ENCODE assay signal across 10 mouse cellular contexts in the genomic region with DNA sequence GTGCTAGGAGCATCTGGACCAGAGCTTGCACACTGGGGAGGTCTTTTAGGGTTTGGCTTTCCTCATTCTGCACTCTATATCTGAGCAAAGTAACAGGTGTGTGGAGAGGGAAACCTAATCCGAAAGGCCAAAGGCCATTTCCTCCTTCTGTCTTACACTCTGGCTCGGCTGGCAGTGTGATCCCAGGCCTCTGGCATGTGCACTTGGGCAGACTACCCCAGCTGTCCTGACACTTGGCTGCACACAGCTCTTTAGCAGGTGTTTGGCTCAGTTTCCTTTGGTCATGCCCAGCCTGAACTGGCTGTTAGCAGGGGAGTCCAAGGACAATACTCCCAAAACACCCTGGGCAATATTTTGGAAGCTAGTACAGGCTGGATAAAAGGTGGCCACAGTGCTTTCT. TPM values are rescaled to one million over a fixed set of nuclear protein-coding genes. Genes with fewer than 3 reads are reported as not detected.
DNase-seq lines count a peak whose midpoint lies in the region; ATAC-seq and TF ChIP-seq lines count a peak whose summit lies in the region.
"Had no signal": no experiment of that assay in that cellular context is flagged by ENCODE, and none has a peak within 500 bp of the region (broad histone marks: within the 10 kb centered on the region; RNA-seq: fewer than 3 reads in every experiment).

No protein-coding gene starts in this region.

- TF ChIP-seq POLR2A in lung, adult 2 months (IDR thresholded peaks at IDR 0.05; ENCODE audit: borderline replicate concordance, extremely low read depth, low read depth, low read length), result no peak

- no peak for DNase-seq in embryonic facial prominence, embryonic 10.5 days (ENCODE audit: low spot score)
- DNase-seq in midbrain, embryonic 11.5 days (ENCODE audit: low spot score, missing footprints), result no peak
- no peak for DNase-seq in midbrain, embryonic 10.5 days (ENCODE audit: low spot score)
- peak; percentile 74 to 77 for DNase-seq in heart, postnatal 10 days
- DNase-seq in urinary bladder, adult 2 months (ENCODE audit: low spot score), result no peak
- DNase-seq in lung, adult 2 months, result no peak
- DNase-seq: right cerebral cortex, adult 18-20 months had no signal

- H3K9me3 ChIP-seq in embryonic facial prominence, embryonic 12.5 days, result no peaks in the 10 kb centered on the region
- H3K9me3 ChIP-seq in embryonic facial prominence, embryonic 10.5 days, result no peaks in the 10 kb centered on the region
- H3K9me3 ChIP-seq in midbrain, embryonic 11.5 days (ENCODE audit: control insufficient read depth, low read length), result no peaks in the 10 kb centered on the region
- H3K9me3 ChIP-seq in midbrain, embryonic 10.5 days (replicated peaks), result no peaks in the 10 kb centered on the region
- no peaks in the 10 kb centered on the region for H3K9me3 ChIP-seq in limb, embryonic 12.5 days
- H3K9me3 ChIP-seq: liver, embryonic 15.5 days had no signal

- intact Hi-C loops in heart, postnatal 10 days (cut with DNase I), result loop anchor here (5.0 kb wide), 2 partner anchors 40 to 45 kb away; no protein-coding TSS in a partner anchor

- H3K27me3 ChIP-seq in embryonic facial prominence, embryonic 12.5 days, result no peaks in the 10 kb centered on the region
- no peaks in the 10 kb centered on the region for H3K27me3 ChIP-seq in embryonic facial prominence, embryonic 10.5 days (replicated peaks; ENCODE audit: low read depth, poor library complexity, severe bottlenecking)
- no peaks in the 10 kb centered on the region for H3K27me3 ChIP-seq in midbrain, embryonic 11.5 days (ENCODE audit: control insufficient read depth, insufficient read depth, low read length)
- H3K27me3 ChIP-seq in midbrain, embryonic 10.5 days (ENCODE audit: low read depth, poor library complexity, severe bottlenecking), result no peaks in the 10 kb centered on the region
- no peaks in the 10 kb centered on the region for H3K27me3 ChIP-seq in limb, embryonic 12.5 days
- H3K27me3 ChIP-seq: liver, embryonic 15.5 days had no signal

- peak; percentile 67; the same call in 1 of the 2 replicates for ATAC-seq in embryonic facial prominence, embryonic 12.5 days (ENCODE audit: insufficient number of reproducible peaks, insufficient read depth, low FRiP score, low TSS enrichment)
- peak; percentile 22; the same call in 1 of the 2 replicates for ATAC-seq in midbrain, embryonic 11.5 days (ENCODE audit: low FRiP score)
- peak; percentile 63; the same call in 1 of the 2 replicates for ATAC-seq in limb, embryonic 12.5 days (ENCODE audit: insufficient number of reproducible peaks, insufficient read depth, low FRiP score, low TSS enrichment, low read depth)

- no peak overlapping the region for H3K9ac ChIP-seq in embryonic facial prominence, embryonic 12.5 days
- no peak overlapping the region for H3K9ac ChIP-seq in midbrain, embryonic 11.5 days (ENCODE audit: low read length)
- no peak overlapping the region for H3K9ac ChIP-seq in limb, embryonic 12.5 days (replicated peaks)
- H3K9ac ChIP-seq: liver, embryonic 15.5 days had no signal

- 50% methylated on average over 2 of the region's 2 CpGs for WGBS in embryonic facial prominence, embryonic 12.5 days
- 54% methylated on average over 2 of the region's 2 CpGs for WGBS in embryonic facial prominence, embryonic 10.5 days
- WGBS in midbrain, embryonic 11.5 days, result 63% methylated on average over 2 of the region's 2 CpGs
- WGBS in midbrain, embryonic 10.5 days, result 77% methylated on average over 2 of the region's 2 CpGs
- 47% methylated on average over 2 of the region's 2 CpGs for WGBS in limb, embryonic 12.5 days
- 36% methylated on average over 2 of the region's 2 CpGs for WGBS in lung, adult 2 months

- no peak overlapping the region for H3K27ac ChIP-seq in embryonic facial prominence, embryonic 12.5 days
- no peak overlapping the region for H3K27ac ChIP-seq in embryonic facial prominence, embryonic 10.5 days (replicated peaks)
- H3K27ac ChIP-seq in midbrain, embryonic 11.5 days (ENCODE audit: low read depth, low read length), result no peak overlapping the region
- H3K27ac ChIP-seq in midbrain, embryonic 10.5 days (replicated peaks), result no peak overlapping the region
- H3K27ac ChIP-seq in limb, embryonic 12.5 days, result no peak overlapping the region
- H3K27ac ChIP-seq: liver, embryonic 15.5 days had no signal

- H3K4me2 ChIP-seq in embryonic facial prominence, embryonic 12.5 days (replicated peaks), result no peak overlapping the region
- H3K4me2 ChIP-seq in midbrain, embryonic 11.5 days, result no peak overlapping the region
- no peak overlapping the region for H3K4me2 ChIP-seq in limb, embryonic 12.5 days
- H3K4me2 ChIP-seq: liver, embryonic 15.5 days had no signal

- peaks cover 45% of the 10 kb centered on the region for H3K36me3 ChIP-seq in embryonic facial prominence, embryonic 12.5 days
- peaks cover 79% of the 10 kb centered on the region for H3K36me3 ChIP-seq in embryonic facial prominence, embryonic 10.5 days (replicated peaks)
- H3K36me3 ChIP-seq in midbrain, embryonic 11.5 days (ENCODE audit: control insufficient read depth, insufficient read depth, low read length), result no peaks in the 10 kb centered on the region
- peaks cover 57% of the 10 kb centered on the region for H3K36me3 ChIP-seq in midbrain, embryonic 10.5 days
- peaks cover 78% of the 10 kb centered on the region for H3K36me3 ChIP-seq in limb, embryonic 12.5 days

- no peaks in the 10 kb centered on the region for H3K4me1 ChIP-seq in embryonic facial prominence, embryonic 12.5 days
- H3K4me1 ChIP-seq in embryonic facial prominence, embryonic 10.5 days, result peaks cover 4% of the 10 kb centered on the region
- peaks cover 6% of the 10 kb centered on the region; the same call in 1 of the 2 replicates for H3K4me1 ChIP-seq in midbrain, embryonic 11.5 days (ENCODE audit: control insufficient read depth, insufficient read depth, low read length)
- peaks cover 5% of the 10 kb centered on the region for H3K4me1 ChIP-seq in midbrain, embryonic 10.5 days
- 0 out of 2 replicates have a peak, but pooled peaks cover 4% of the 10 kb centered on the region for H3K4me1 ChIP-seq in limb, embryonic 12.5 days (replicated peaks)
- peaks cover 23% of the 10 kb centered on the region for H3K4me1 ChIP-seq in lung, adult 2 months (ENCODE audit: control insufficient read depth, insufficient read depth, low read length)
- H3K4me1 ChIP-seq: liver, embryonic 15.5 days had no signal

- no peak overlapping the region for H3K4me3 ChIP-seq in embryonic facial prominence, embryonic 12.5 days
- no peak overlapping the region for H3K4me3 ChIP-seq in embryonic facial prominence, embryonic 10.5 days
- no peak overlapping the region for H3K4me3 ChIP-seq in midbrain, embryonic 11.5 days (ENCODE audit: low read depth, low read length)
- H3K4me3 ChIP-seq in midbrain, embryonic 10.5 days, result no peak overlapping the region
- H3K4me3 ChIP-seq in limb, embryonic 12.5 days (replicated peaks), result no peak overlapping the region
- H3K4me3 ChIP-seq in lung, adult 2 months (replicated peaks; ENCODE audit: extremely low read depth, low read depth, low read length), result no peak overlapping the region
- H3K4me3 ChIP-seq: liver, embryonic 15.5 days had no signal

- TF ChIP-seq CTCF in lung, adult 2 months (IDR thresholded peaks at IDR 0.05; ENCODE audit: insufficient read depth, low read length), result no peak

RNA-seq across cellular contexts. Expression of a gene that starts 54.1 kb away (rescaled TPM):
- 37.3 and 43.6 TPM in 2 replicates for polyA plus RNA-seq in embryonic facial prominence, embryonic 12.5 days (2016; fragmentation: Nextera tagmentation; extraction: Ambion mirVana)
- 40.7 and 43.8 TPM in 2 replicates for polyA plus RNA-seq in embryonic facial prominence, embryonic 10.5 days (2016; fragmentation: Nextera tagmentation; extraction: Ambion mirVana)
- 48.2 and 48.5 TPM in 2 replicates for polyA plus RNA-seq in midbrain, embryonic 11.5 days (2014; fragmentation: Nextera tagmentation; extraction: Ambion mirVana)
- polyA plus RNA-seq in midbrain, embryonic 10.5 days (2016; fragmentation: Nextera tagmentation; extraction: Ambion mirVana), result 46.9 and 50.1 TPM in 2 replicates
- 10 to 100 TPM; 19.2 TPM for total RNA-seq in heart, postnatal 10 days (2021)
- 37.3 and 41.5 TPM in 2 replicates for polyA plus RNA-seq in limb, embryonic 12.5 days (2016; fragmentation: Nextera tagmentation; extraction: Ambion mirVana)
- polyA plus RNA-seq in urinary bladder, adult 2 months (2012; rRNA removed), result 19.8 and 22.0 TPM in 2 replicates
- 5.4 and 7.2 TPM in 2 replicates for polyA plus RNA-seq in lung, adult 2 months (2012; rRNA removed)

Comparison
In these comparisons a context has a peak if more than half of its experiments do, and no peak if none do; other contexts are left out.
1. DNase-seq: peak in heart, postnatal 10 days (2 of 2); none in embryonic facial prominence, embryonic 10.5 days (single experiment), midbrain, embryonic 11.5 days (single experiment), midbrain, embryonic 10.5 days (single experiment), urinary bladder, adult 2 months (single experiment) and lung, adult 2 months (single experiment).
2. Peak in every context shown above with its lines, with median percentiles within 50 percentile points of each other: ATAC-seq.